Mouse (Mus musculus) testis, adult 2 months (tissue): ENCODE data around the gene Aldh1a3.

ENCODE experiments used
- CTCF ChIP-seq: fragments of 200-500 bp; IDR thresholded peaks from 2 replicates; pipeline ENCODE4 v1.5.1; 2012; ENCODE audit warnings: low read depth, mild to moderate bottlenecking, inconsistent platforms, low read length, moderate library complexity; ENCODE audit not compliant: control insufficient read depth, insufficient read depth, insufficient replicate concordance
- POLR2A ChIP-seq: fragments of 200-500 bp; IDR thresholded peaks from 2 replicates; pipeline ENCODE4 v1.6.1; 2012; ENCODE audit warnings: low read depth, mild to moderate bottlenecking, inconsistent platforms, low read length, moderate library complexity; ENCODE audit not compliant: control insufficient read depth

- no peak for TF ChIP-seq POLR2A
- TF ChIP-seq CTCF: no peak
Measured at GRCm38 (mm10) chr7:66401605-66402004, 25.7 kb downstream of the Aldh1a3 start.
